Mouse (Mus musculus) spleen, adult 2 months (tissue): ENCODE measurements around the gene Ppara.

Experiments used
- CTCF ChIP-seq: fragments of 200-500 bp; IDR thresholded peaks from 2 replicates; pipeline ENCODE4 v1.5.1; 2011; ENCODE audit warnings: mild to moderate bottlenecking, inconsistent platforms; ENCODE audit not compliant: insufficient read depth, insufficient read length, insufficient replicate concordance; ENCODE audit errors: extremely low read depth
- POLR2A ChIP-seq: fragments of 200-500 bp; IDR thresholded peaks from 2 replicates; pipeline ENCODE4 v1.6.1; 2011; ENCODE audit warnings: low read depth, low read length, inconsistent platforms

DNA sequence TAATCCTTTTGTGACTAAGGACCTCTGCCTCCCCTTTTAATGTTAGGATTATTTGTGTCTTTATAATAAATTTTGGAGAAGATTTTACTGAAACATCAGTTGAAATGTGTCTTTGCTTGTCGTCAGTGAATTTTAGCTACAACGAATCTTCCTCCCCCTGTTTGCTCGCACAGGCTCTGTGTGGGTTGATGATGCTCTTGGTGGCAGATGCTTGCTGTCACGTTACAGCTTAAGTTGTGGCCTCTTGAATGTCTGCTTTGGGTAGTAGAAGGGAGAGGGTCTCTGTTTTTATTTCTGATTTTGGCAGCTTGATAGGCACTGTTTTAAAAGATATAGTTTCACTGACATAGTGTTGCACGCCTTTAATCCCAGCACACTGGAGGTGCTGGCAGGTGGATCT, 4.2 kb downstream of the Ppara start:
- TF ChIP-seq CTCF (no peak), POLR2A (no peak)
